Mouse (Mus musculus): ENCODE results near the gene Hat1.

- TF ChIP-seq CTCF (IDR thresholded peaks at IDR 0.05; ENCODE audit: borderline replicate concordance, insufficient read depth, low read length), result no peak
- TF ChIP-seq POLR2A (IDR thresholded peaks at IDR 0.05; ENCODE audit: low read depth, low read length), result no peak
These were observed 35.3 kb upstream of the Hat1 start for GRCm38 (mm10) chr2:71353306-71354054.
